Mouse (Mus musculus): ENCODE data around the gene B3gat1.

Gene B3gat1

DNA sequence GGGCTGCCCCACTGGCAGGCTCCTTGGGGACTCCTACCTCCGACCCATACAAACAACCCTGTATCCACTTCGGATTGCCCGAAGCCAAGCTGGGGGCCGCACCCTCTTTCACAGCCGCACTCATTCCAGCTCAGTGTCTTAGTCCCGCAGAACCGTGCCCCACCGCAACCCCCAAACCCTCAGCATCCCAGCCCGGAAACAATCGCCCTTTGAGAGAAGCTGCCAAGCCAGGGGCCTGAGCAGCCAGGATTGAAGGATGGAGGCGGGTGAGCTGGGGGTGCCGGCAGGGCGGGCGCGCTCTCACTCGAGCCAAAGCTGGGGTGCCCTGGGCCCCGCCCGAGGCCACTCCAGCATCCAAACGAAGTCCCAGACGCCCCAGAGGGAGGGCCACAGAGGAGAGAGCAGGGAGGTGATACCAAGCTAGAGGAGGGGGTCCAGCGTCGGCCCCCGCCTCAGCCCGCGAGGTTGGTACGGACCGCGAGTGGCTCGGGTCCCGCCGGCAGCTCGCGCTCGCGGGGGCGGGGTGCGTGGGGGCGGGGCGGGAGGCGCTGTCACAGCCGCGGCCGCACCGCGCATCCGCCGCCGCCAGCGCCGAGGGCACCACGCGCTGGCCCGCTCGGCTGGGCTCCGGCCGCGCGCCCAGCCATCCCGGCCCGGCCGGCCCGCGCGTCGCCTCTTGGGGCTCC is at the start of gene B3gat1:
B3gat1 (plus strand) TSS at position 523 of the 686 bp plus-strand sequence.
- peak; percentile 6 for DNase-seq (ENCODE audit: low read depth, low spot score)

DNA sequence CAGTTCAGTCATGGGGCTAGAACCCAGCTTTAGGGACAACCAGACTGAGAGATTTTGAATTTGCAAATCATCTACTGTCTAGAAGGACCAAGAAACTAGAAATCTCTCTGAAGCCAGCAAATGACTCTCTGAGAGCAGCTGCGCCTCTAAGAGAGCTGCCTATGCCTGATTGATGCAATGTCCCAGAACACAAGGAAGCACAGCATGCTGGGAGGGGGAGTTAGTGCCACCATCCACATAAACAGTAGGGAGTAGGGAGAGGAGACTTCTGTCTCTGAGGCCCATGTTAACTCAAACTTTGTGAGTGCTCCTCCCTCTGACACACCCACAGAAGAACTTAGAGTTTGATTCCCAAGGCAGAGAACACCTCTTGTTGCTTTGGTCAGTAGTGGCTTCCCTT is 44.4 kb upstream of the B3gat1 start:
- no peak for DNase-seq (ENCODE audit: low read depth, low spot score)

DNA sequence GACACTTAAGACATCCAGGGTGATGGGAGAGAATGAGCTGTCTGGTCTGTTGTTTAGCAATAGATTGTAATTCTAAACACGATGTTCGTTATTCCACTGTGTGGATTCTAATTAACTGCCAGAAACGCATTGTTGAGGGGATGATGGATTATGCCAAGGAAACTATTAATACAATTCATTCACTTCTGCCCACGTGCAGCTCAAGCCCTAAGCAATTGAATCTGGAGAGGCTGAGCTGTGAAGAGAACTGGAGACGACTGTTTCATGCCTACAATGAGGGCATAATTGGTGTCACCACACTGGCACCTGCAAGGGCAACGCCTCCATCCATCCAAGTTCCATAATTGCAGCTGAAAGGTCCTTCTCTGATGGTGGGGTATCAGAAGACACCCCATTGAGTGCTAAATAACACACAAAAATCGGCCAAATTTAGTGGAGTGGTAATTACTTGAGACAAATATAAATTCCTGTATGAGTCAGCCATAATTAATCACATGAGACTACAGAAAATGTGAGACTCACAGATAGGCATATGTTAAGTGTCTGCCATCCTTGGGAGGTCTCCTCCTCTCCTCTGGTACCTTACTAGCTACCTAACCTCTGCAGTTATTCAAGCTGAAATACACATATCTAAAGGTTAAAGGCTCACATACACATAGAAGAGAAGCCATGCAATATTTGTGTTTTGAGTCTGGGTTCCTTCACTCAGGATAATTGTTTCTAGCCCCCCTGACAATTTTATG is 43.4 kb upstream of the B3gat1 start:
- DNase-seq (ENCODE audit: low read depth, low spot score): no peak

DNA sequence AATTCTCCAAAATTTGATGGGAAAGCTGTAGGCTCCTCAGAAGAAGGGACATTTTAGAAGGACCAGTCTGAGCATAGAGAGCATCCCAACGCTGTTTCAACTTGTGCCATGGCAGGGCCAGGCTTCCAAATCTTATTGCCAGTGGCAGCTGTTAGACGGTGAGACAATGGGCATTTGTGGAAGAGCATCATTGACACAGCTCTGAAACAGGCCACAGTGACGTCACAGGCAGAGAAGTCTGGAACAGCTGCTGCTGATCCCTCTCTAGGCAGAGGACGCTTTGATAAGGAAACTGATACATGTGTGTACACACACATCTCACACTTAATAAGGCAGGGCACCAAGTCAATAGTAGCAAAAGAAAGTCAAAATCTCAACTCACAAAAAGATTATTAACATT is 40.9 kb upstream of the B3gat1 start:
- DNase-seq (ENCODE audit: low read depth, low spot score): no peak

DNA sequence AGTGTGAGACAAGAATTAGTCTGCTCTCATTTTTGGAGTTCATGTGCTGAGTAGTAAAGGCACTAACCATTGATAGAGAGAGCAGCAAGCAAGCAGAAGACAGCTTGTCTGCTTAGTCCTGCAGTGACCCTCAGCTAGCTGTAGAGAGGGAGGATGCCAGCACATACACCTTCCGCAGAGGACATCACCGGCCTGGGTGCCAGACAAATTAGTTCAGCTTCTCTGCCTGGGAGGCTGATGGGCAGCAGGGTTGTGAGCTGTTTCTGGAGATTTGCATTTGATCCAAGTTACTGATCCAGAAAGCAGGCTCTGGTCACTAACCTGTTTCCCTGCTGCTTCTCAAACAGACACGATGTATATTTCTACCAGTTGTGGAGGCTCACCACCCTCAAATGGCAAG is 38.9 kb upstream of the B3gat1 start:
- no peak for DNase-seq (ENCODE audit: low read depth, low spot score)

DNA sequence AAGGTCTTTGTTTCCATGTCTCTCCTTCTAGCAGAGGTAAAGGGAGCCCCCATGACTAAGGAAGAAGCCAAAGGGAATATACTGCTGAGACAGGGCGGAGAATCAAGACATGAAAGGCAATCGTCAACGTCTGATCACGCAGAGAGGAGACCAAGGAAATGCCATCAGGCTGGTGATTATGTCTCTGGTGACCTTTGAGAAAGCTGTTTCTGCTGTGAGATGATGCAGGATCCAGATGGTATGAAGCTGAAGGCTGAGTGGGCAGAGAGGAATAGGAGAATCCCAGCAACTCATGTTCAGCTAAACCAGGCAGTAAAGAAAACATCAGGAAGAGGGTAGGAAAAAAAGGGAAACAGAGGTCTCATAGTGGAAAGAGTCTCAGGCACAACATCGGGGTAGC is 38.4 kb upstream of the B3gat1 start:
- no peak for DNase-seq (ENCODE audit: low read depth, low spot score)

DNA sequence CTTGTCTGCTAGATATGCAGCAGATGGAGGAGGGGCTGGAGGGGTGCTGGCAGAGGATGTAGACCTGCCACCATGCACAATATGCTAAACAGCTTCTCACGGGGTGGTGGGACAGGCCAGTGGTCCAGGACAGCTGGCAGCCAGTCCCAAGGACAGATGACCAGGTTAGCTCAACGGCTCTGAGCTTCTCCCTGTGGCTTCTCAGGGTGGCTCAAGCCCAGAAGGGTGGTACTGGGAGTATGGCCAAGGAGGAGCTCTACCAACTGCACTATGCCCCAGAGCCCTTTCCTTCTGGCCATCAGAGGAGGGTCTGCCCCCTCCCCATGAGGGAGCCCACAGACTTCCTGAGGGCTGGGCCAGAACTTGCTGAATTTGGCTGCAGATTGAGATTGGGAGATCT is 35.2 kb upstream of the B3gat1 start:
- DNase-seq (ENCODE audit: low read depth, low spot score): no peak

DNA sequence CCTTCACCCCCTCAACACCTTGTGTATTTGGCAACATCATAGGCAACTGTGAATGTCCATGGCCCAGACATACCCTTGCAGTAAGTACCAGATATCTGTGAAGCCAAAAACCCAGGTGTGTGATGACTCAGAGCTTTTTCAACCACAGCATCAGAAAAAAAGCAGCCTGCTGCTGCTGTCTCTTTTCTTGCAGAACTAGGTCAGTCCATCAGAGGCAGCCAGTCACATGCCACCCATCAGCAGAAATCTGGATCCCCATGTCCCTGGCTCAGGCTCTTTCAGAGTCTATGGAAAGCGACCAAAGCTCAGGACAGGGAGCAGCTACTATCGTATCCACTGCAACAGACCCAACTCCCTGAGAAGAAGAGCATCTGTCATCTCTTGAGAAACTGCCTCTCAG is 33.2 kb upstream of the B3gat1 start:
- DNase-seq (ENCODE audit: low read depth, low spot score): no peak

DNA sequence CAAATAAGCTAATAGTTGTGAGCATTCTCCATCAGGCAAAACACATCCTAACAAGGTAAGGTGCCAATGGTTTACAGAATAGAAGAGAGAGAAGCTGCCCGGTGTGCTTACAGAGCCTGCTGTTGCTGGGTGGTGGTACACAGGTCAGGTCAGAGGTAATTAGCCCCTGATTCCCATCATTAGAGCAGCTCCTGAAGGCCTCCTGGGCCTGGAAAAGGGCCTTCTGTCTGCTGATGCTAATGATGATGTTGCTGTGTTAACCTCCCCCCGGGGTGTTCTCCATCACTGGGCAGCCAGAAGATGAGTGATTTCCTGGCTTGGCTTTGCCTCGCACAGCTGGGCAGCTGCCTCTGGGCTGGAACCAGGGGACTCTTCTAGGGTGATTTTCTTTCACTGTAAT is 15.1 kb upstream of the B3gat1 start:
- DNase-seq (ENCODE audit: low read depth, low spot score): no peak

DNA sequence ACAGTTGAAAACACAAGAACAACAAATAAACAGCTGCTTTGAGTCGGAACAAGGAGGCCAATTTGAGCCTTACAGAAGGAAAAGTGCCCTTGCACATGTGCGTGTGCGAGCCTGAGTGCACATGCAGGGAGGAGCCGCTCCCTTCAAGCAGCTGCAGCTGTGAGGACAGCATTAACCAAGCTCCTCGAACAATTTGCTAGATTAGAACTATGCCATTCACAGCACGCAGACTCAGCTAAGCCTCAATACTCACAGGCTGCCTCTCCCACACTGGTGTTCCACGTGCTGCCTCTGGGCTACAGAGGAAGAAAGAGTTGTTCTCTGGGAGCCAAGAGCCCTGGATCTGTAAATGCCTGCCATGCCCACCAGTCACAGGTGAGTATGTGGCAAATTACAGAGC is 11.8 kb upstream of the B3gat1 start:
- DNase-seq (ENCODE audit: low read depth, low spot score): no peak

DNA sequence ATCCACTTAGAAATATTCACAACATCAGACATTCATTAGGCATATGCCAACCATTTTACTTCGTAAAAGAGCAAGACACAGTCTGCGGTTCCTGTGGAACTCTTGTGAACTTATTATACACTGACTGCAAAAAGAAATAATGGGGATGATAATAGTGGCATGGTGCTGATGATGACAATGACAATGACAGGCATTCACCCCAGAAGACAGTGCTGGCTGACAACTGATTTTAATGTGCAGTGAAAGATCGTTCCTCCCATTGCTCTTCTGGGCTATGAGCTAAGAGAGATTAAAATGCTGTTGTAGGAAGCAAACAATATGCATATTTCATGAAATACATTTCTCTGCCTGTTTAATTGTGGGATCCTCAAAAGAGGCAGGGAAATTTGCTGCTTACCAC is 7.8 kb upstream of the B3gat1 start:
- DNase-seq (ENCODE audit: low read depth, low spot score): no peak

DNA sequence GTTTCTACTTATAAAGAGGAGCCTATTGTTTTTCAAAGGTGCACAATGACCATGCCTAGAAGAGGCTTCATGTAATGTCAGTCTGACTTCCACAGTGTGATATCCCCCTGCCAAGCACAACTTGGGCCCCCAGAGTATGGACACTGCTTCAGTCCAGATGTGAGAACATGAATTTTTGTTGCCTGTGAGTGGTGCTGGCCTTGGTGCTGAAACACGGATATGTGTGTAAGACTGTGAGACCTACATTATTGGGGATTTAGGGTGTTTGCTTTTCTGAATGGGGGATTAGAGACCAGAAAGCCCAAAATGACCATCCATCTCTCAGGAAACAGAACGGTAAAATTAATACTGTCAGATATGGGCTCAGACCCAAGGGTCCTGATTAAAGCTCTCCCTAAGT is 6.1 kb upstream of the B3gat1 start:
- DNase-seq (ENCODE audit: low read depth, low spot score): peak; percentile 73

DNA sequence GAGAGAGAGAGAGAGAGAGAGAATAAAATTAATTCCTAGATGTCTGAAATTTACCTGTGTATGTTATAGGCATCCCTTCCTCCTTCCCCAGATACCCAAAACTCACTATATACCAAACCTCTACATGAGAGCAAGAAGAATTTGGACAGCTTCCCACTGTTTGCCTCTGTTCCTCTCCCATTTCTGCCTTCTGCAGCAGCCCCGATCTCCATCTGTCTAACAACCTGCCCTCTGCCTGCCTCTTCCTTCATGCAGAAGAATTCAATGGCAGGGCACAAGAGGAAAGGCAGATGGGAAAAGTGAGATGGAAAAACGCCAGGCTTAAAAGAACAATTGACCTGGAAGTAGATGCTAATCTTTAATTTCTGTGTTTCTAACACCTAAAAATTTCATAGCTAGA is 5.0 kb upstream of the B3gat1 start:
- DNase-seq (ENCODE audit: low read depth, low spot score): no peak

DNA sequence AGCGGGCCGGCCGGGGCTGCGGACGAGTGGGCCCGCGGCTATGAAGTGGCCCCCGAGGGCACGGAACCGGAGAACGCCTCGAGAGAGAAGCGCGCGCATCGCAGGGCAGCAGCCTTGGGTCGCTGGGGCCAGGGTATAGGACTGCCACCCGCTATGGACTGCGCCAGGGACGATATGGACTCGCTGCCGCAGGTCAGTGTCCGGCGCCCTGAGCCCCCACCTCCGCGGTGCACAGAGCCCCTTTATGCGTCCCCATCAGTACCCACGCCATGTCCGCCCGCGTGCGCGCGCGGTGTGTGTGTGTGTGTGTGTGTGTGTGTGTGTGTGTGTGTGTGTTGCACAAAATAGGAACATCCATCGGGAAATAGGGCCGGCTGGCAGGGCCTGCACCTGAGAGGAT is 458 bp downstream of the B3gat1 start:
- no peak for DNase-seq (ENCODE audit: low read depth, low spot score)

DNA sequence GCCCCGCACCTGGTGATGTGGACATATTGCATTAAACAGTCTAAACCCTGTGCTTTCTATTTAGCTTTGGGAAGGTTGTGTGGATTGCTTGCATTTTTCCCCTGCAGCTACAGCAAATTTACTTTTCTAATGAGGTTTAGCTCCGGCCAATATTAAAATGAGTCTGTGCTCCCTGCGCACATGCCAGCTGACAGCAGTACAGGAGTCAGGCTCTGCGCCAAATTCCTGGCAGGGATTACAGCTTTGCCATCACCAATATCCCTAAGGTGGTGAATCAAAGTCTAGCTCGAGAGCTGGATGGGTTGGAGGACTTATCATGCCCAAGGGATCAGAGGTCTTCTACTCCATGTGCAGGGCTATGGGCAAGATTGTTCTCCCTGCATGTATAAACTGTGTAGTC is 3.6 kb downstream of the B3gat1 start:
- no peak for DNase-seq (ENCODE audit: low read depth, low spot score)

DNA sequence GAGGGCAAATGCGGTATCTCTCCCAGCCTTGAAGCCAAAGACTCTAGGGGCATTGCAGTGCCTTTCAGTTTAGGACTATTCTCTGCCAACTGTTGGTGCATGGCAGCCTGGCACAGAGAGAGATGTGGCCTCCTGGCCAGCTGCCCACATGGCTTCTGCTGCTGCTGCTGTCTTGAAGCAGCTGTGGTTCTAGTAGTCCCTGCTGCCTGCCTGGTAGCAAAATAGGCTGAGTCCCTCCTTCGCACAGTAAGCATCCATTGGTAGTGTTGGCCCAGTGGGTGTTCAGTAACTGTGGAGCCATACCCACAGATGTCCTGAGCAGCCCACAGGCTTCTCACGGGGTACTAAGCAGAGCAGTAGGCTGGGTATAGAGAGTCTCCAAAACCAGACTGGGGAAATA is 9.3 kb downstream of the B3gat1 start:
- DNase-seq (ENCODE audit: low read depth, low spot score): no peak

DNA sequence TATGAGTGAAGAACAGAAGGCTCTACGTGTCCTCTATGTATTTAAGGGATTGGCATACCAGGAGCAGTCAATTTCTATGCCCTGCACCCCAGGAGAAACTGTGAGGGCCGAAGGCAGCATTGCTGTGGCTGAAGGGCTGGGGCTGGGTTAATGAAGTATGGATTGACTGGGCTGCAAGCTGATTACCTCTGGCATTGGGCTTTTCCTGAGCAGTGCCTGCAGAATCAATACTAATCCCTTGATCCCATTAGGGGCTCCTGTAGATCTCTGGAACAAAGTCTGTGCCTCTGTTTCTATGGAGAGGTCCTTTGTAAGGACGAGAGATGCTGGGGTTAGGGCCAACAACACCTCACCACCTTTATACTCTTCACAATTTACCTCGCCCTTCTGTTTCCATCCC is 13.6 kb downstream of the B3gat1 start:
- DNase-seq (ENCODE audit: low read depth, low spot score): no peak

DNA sequence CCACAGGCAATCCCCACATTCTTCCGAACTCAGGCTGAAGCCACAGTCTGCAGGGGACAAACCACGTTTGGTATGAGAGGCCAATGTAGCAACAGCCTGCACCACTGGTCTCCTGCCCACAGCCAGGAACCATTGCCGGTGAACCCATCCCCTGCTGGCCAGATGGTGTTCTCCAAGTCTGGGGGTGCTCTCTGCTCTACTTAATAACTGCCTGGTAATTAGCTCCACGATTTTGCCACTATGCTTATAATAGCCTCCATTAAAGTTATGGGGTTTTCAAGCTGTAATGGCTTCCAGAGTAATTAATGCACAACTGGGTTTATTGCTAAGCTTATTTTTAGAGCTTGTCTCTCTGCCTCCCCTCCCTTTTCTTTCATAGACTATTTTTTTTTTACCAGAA is 15.4 kb downstream of the B3gat1 start:
- no peak for DNase-seq (ENCODE audit: low read depth, low spot score)

DNA sequence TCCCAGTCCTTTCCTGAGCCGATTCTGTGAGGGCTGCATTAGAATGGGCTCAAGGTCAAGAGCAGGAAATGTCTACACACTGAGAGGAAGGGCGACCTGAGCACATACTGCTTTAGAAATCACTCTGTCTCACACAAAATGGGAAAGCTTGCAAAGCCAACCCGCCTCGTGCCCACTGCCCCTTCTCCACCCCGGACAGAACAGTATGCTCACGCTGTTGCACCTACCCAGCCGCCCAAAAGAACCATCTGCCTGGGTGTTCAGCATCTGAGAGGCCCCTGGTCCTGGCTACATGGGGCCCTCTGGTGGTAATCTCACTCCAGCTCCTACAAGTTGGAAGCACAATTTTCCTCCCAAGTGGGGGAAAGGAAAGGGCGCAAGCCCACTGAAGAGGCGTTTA is 26.6 kb downstream of the B3gat1 start:
- peak; percentile 2 for DNase-seq (ENCODE audit: low read depth, low spot score)

DNA sequence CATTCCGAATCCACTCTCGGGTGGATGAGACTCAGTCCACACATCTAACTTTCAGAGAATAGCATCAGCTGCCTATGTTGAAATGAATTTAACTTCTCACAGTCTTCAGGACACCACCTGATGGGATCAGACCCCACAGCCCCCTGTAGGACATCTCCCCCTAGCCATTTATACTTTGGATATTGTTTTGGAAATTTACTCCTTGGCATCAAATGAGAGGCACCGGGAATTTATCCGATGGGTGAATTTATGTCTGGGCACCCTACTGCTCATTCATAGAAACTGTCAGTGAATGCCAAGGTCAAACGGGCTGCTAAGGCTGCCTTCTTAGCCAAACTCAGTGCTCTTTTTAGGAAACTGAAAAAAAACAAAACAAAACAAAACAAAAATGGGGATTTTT is 27.0 kb downstream of the B3gat1 start:
- no peak for DNase-seq (ENCODE audit: low read depth, low spot score)

DNA sequence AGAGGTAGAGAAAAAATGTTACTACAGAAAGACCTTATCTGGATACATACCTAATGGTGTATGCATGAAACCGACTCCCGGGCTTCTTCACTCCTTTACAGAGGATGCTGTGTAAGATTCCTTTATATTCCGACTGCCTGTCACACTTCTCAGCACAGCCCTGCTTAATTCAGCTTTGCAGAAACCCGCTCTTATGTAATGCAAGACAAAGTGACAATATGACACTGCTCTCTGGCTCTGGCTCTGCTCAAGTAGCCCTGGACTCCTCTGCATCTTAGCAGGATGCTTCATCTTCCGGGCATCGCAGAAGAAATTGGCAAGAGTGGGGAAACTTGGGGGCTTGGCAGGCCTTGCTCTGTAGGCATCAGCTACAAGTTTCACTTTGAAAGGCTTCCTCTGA is 28.9 kb downstream of the B3gat1 start:
- DNase-seq (ENCODE audit: low read depth, low spot score): no peak

DNA sequence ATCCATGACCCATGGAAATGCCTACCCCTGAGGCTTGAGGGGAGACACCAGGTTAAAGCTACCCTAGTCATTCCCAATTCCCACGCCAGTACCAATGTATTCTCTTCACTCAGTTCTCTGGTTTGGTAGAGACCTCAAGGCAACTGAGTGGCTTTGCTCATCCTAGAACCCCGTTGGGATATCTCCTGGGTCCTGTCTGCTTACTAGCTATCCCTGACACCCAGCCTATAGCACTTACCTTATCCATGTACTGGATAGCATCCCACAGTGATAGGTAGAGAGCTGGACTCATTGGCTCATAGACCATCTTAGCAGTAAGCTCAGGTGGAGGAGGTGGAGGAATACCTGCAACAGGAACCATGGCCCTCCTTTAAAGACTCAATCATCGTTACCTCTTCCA is 34.7 kb downstream of the B3gat1 start:
- no peak for DNase-seq (ENCODE audit: low read depth, low spot score)

DNA sequence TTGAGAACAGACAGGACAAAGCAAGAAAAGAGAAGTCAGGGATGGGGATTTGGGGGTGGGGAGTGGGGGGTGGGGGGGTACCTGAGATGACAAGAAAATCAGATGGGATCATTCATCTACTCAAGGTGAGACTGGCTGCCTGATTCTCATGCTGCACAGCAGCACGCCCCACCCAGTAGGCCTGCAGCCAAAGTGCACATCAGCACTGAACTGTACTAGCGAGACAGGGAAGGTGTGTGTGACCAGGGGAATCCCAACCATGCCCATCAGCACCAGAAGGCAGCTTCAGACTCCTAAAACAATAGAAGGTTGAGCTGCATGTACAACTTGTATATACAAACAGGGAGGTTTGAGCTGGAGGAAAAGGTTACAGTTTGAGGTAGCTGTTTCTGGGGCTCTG is 42.2 kb downstream of the B3gat1 start:
- DNase-seq (ENCODE audit: low read depth, low spot score): no peak
